Mouse (Mus musculus): ENCODE measurements at regions not wholly inside any gene's neighbourhood (a gene's known extent, or its start where the extent isn't known, plus 50 kb on each side); places are given as distances from the start of the nearest gene placed in this dataset.

- TF ChIP-seq CTCF (IDR thresholded peaks at IDR 0.05; ENCODE audit: extremely low read depth, insufficient read length, insufficient replicate concordance, low read depth, low read length) (no peak), POLR2A (IDR thresholded peaks at IDR 0.05; ENCODE audit: low read depth, low read length) (no peak)
These were observed 310.0 kb upstream of the Epha4 start for GRCm38 (mm10) chr1:77824716-77825387.
